Mouse (Mus musculus): ENCODE measurements around the gene Gm9936. TPM values are rescaled to one million over a fixed set of nuclear protein-coding genes. Genes with fewer than 3 reads are reported as not detected.

The Gm9936 gene
- polyA plus RNA-seq, 1 experiment from 2014 or later, result 0.22 TPM

DNA sequence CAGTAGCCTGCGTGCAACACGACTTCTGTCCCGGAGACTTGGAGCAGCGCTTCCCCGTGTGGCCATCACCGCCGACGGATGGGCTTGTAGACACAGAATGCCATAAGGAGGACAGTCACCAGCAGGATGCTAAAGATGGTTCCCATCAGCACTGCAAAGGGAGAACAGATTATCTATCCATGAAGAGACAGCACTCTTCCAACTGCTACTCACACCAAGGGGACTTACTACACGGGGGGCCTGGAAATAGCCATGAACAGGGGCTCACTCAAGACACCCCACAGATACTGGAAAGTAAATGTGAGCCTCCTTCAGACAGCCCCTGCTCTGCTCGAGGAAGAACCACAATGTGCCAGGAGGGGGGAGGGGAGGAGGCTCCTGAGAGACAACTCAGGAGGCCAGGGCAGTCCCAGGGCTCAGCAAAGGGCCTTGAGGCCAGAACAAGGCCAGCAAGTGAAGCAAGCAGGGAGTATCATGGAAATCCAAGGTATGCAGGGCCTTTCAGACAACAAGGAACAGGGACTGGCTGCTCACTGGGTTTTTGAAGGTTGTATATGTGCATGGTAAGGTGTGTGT is 49.2 kb downstream of the Gm9936 start:
- H3K4me2 ChIP-seq (ENCODE audit: low read depth, low read length), result no peak overlapping the region
- H3K27me3 ChIP-seq (replicated peaks; ENCODE audit: control insufficient read depth, insufficient read depth, low read length), result no peaks in the 10 kb centered on the region
- H3K4me3 ChIP-seq (ENCODE audit: low read depth, low read length), result no peak overlapping the region
- peaks cover 4% of the 10 kb centered on the region; the same call in 1 of the 2 replicates for H3K4me1 ChIP-seq (ENCODE audit: control insufficient read depth, insufficient read depth, low read length)
- no peak for ATAC-seq (ENCODE audit: low read depth)
- 79% methylated on average over 10 of the region's 10 CpGs for WGBS
- peaks cover 40% of the 10 kb centered on the region for H3K36me3 ChIP-seq (ENCODE audit: control insufficient read depth, insufficient read depth, low read length)
- H3K9me3 ChIP-seq (ENCODE audit: control insufficient read depth, low read length), result no peaks in the 10 kb centered on the region
- no peak overlapping the region; the same call in 1 of the 2 replicates for H3K9ac ChIP-seq (ENCODE audit: low read depth, low read length)
- H3K27ac ChIP-seq (replicated peaks; ENCODE audit: low read depth, low read length), result no peak overlapping the region
- DNase-seq (ENCODE audit: low spot score), result no peak

GRCm38 (mm10) chr5:114808385-114808784 is 50.1 kb downstream of the Gm9936 start:
- Histone ChIP-seq H3K4me3 (ENCODE audit: low read depth, low read length) (no peak overlapping the region), H3K9me3 (ENCODE audit: control insufficient read depth, low read length) (no peaks in the 10 kb centered on the region), H3K27ac (replicated peaks; ENCODE audit: low read depth, low read length) (no peak overlapping the region), H3K9ac (ENCODE audit: low read depth, low read length) (no peak overlapping the region), H3K4me1 (ENCODE audit: control insufficient read depth, insufficient read depth, low read length) (peaks cover 4% of the 10 kb centered on the region; the same call in 1 of the 2 replicates), H3K4me2 (ENCODE audit: low read depth, low read length) (no peak overlapping the region), H3K36me3 (ENCODE audit: control insufficient read depth, insufficient read depth, low read length) (peaks cover 49% of the 10 kb centered on the region), H3K27me3 (replicated peaks; ENCODE audit: control insufficient read depth, insufficient read depth, low read length) (no peaks in the 10 kb centered on the region)
- 65% methylated on average over 8 of the region's 8 CpGs for WGBS
- DNase-seq (ENCODE audit: low spot score) (no peak), ATAC-seq (ENCODE audit: low read depth) (no peak)

GRCm38 (mm10) chr5:114807893-114808292 is 50.6 kb downstream of the Gm9936 start:
- WGBS, result 52% methylated on average over 6 of the region's 6 CpGs
- no peak overlapping the region for H3K4me2 ChIP-seq (ENCODE audit: low read depth, low read length)
- H3K9ac ChIP-seq (ENCODE audit: low read depth, low read length), result no peak overlapping the region
- H3K4me3 ChIP-seq (ENCODE audit: low read depth, low read length), result no peak overlapping the region
- H3K9me3 ChIP-seq (ENCODE audit: control insufficient read depth, low read length), result no peaks in the 10 kb centered on the region
- no peak for DNase-seq (ENCODE audit: low spot score)
- ATAC-seq (ENCODE audit: low read depth), result no peak
- H3K4me1 ChIP-seq (ENCODE audit: control insufficient read depth, insufficient read depth, low read length), result peaks cover 4% of the 10 kb centered on the region; the same call in 1 of the 2 replicates
- peak overlapping the region; percentile 58; the same call in 1 of the 2 replicates for H3K27ac ChIP-seq (replicated peaks; ENCODE audit: low read depth, low read length)
- no peaks in the 10 kb centered on the region for H3K27me3 ChIP-seq (replicated peaks; ENCODE audit: control insufficient read depth, insufficient read depth, low read length)
- peaks cover 54% of the 10 kb centered on the region for H3K36me3 ChIP-seq (ENCODE audit: control insufficient read depth, insufficient read depth, low read length)

DNA sequence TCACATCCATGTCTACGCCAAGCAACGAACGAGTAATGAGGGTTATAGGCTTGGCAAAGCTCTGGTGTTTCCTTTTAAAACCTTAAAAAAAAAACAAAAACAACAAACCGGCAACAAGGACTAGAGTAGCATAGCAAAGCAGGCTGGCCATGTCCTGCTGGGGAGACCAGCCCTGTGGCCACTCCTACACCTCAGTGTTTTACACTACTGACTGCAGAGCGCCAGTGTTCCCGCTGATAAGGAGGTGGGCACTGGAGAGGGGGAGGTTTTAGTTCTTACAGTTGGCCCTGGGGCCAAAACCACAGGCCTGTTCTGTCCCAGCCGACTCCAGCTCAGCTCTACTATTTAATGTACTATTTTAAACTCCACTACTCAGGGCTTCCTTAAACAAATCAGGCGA is 51.0 kb downstream of the Gm9936 start:
- Histone ChIP-seq H3K36me3 (ENCODE audit: control insufficient read depth, insufficient read depth, low read length) (peaks cover 58% of the 10 kb centered on the region), H3K4me3 (ENCODE audit: low read depth, low read length) (no peak overlapping the region), H3K4me2 (ENCODE audit: low read depth, low read length) (0 out of 2 replicates have a peak overlapping the region, but pooled peaks have one; percentile 10), H3K9ac (ENCODE audit: low read depth, low read length) (no peak overlapping the region), H3K27ac (replicated peaks; ENCODE audit: low read depth, low read length) (peak overlapping the region; percentile 58), H3K4me1 (ENCODE audit: control insufficient read depth, insufficient read depth, low read length) (no peaks in the 10 kb centered on the region; the same call in 1 of the 2 replicates), H3K9me3 (ENCODE audit: control insufficient read depth, low read length) (no peaks in the 10 kb centered on the region), H3K27me3 (replicated peaks; ENCODE audit: control insufficient read depth, insufficient read depth, low read length) (no peaks in the 10 kb centered on the region)
- 23% methylated on average over 8 of the region's 8 CpGs for WGBS
- peak; percentile 48 for ATAC-seq (ENCODE audit: low read depth)
- DNase-seq (ENCODE audit: low spot score), result peak; percentile 24

GRCm38 (mm10) chr5:114807063-114807462 is 51.4 kb downstream of the Gm9936 start:
- no peak overlapping the region for H3K4me3 ChIP-seq (ENCODE audit: low read depth, low read length)
- H3K36me3 ChIP-seq (ENCODE audit: control insufficient read depth, insufficient read depth, low read length), result peaks cover 62% of the 10 kb centered on the region
- peak overlapping the region; percentile 58 for H3K27ac ChIP-seq (replicated peaks; ENCODE audit: low read depth, low read length)
- no peak overlapping the region for H3K9ac ChIP-seq (ENCODE audit: low read depth, low read length)
- H3K4me1 ChIP-seq (ENCODE audit: control insufficient read depth, insufficient read depth, low read length), result no peaks in the 10 kb centered on the region; the same call in 1 of the 2 replicates
- WGBS, result 46% methylated on average over 9 of the region's 9 CpGs
- no peaks in the 10 kb centered on the region for H3K9me3 ChIP-seq (ENCODE audit: control insufficient read depth, low read length)
- no peak overlapping the region for H3K4me2 ChIP-seq (ENCODE audit: low read depth, low read length)
- ATAC-seq (ENCODE audit: low read depth) (peak; percentile 3; the same call in 1 of the 2 replicates), DNase-seq (ENCODE audit: low spot score) (no peak)
- H3K27me3 ChIP-seq (replicated peaks; ENCODE audit: control insufficient read depth, insufficient read depth, low read length), result no peaks in the 10 kb centered on the region

DNA sequence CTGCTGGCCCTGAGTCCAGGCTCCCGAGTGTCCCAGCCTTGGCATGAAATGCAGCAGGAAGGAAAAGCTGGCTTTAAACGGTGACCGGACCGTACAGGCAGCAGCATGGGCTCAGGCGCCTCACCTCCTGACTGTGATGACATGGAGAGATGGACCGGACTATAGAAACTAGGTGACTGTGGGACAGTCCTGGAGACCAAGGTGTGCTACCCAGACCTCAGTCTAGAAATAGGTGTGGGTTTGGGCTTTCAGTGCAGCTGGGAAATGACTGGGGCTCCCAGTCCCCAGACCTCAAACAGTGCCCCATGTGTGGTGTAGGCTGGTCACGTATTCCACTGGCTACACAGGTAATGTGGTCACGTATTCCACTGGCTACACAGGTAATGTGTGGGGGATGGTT is 51.8 kb downstream of the Gm9936 start:
- no peaks in the 10 kb centered on the region for H3K9me3 ChIP-seq (ENCODE audit: control insufficient read depth, low read length)
- WGBS, result 75% methylated on average over 8 of the region's 8 CpGs
- H3K4me1 ChIP-seq (ENCODE audit: control insufficient read depth, insufficient read depth, low read length), result no peaks in the 10 kb centered on the region; the same call in 1 of the 2 replicates
- no peaks in the 10 kb centered on the region for H3K27me3 ChIP-seq (replicated peaks; ENCODE audit: control insufficient read depth, insufficient read depth, low read length)
- H3K36me3 ChIP-seq (ENCODE audit: control insufficient read depth, insufficient read depth, low read length), result peaks cover 62% of the 10 kb centered on the region
- ATAC-seq (ENCODE audit: low read depth) (no peak), DNase-seq (ENCODE audit: low spot score) (no peak)
- no peak overlapping the region for H3K9ac ChIP-seq (ENCODE audit: low read depth, low read length)
- H3K4me3 ChIP-seq (ENCODE audit: low read depth, low read length), result no peak overlapping the region
- peak overlapping the region; percentile 58 for H3K27ac ChIP-seq (replicated peaks; ENCODE audit: low read depth, low read length)
- H3K4me2 ChIP-seq (ENCODE audit: low read depth, low read length), result no peak overlapping the region

Small RNA genes lying within 50 kb of the gene (microRNA-seq; reads per million reads assigned to microRNA genes)
- 14.8 reads per million, percentile 31 among the genes with 10 or more reads in this experiment for gene Mir6240 (ENCODE audit: borderline number of aligned reads)

Other genes with a start within 250 kb of the Gm9936 start
- gene Trpv4, start 200.3 kb downstream of the Gm9936 start, polyA plus RNA-seq (2014; fragmentation: Nextera tagmentation; extraction: Ambion mirVana), result 11.9 TPM in 2 replicates
- 123 and 129 TPM in 2 replicates for gene Gltp, start 167.7 kb downstream of the Gm9936 start, polyA plus RNA-seq (2014; fragmentation: Nextera tagmentation; extraction: Ambion mirVana)
- 10.9 and 11.4 TPM in 2 replicates for gene Tchp, start 150.9 kb downstream of the Gm9936 start, polyA plus RNA-seq (2014; fragmentation: Nextera tagmentation; extraction: Ambion mirVana)
- 61.4 and 65.4 TPM in 2 replicates for gene Ankrd13a, start 84.0 kb downstream of the Gm9936 start, polyA plus RNA-seq (2014; fragmentation: Nextera tagmentation; extraction: Ambion mirVana)
- 40.1 and 42.0 TPM in 2 replicates for gene Git2, start 83.2 kb downstream of the Gm9936 start, polyA plus RNA-seq (2014; fragmentation: Nextera tagmentation; extraction: Ambion mirVana)
- gene 1500011B03Rik, start 35.2 kb downstream of the Gm9936 start, polyA plus RNA-seq (2014; fragmentation: Nextera tagmentation; extraction: Ambion mirVana), result 97.9 and 99.8 TPM in 2 replicates
- gene 4930519G04Rik, start 5.0 kb downstream of the Gm9936 start, polyA plus RNA-seq (2014; fragmentation: Nextera tagmentation; extraction: Ambion mirVana), result not detected in 2 replicates
- gene Oasl2, start 38.3 kb upstream of the Gm9936 start, polyA plus RNA-seq (2014; fragmentation: Nextera tagmentation; extraction: Ambion mirVana), result 3.5 and 5.0 TPM in 2 replicates
- gene Oasl1, start 64.6 kb upstream of the Gm9936 start, polyA plus RNA-seq (2014; fragmentation: Nextera tagmentation; extraction: Ambion mirVana), result 0.56 and 0.85 TPM in 2 replicates
- gene 2210016L21Rik, start 83.5 kb upstream of the Gm9936 start, polyA plus RNA-seq (2014; fragmentation: Nextera tagmentation; extraction: Ambion mirVana), result 46.8 and 63.2 TPM in 2 replicates
- gene Hnf1a, start 112.4 kb upstream of the Gm9936 start, polyA plus RNA-seq (2014; fragmentation: Nextera tagmentation; extraction: Ambion mirVana), result 0.10 TPM in 2 replicates
- gene Sppl3, start 152.5 kb upstream of the Gm9936 start, polyA plus RNA-seq (2014; fragmentation: Nextera tagmentation; extraction: Ambion mirVana), result 25.6 and 25.7 TPM in 2 replicates
- 53.2 and 54.0 TPM in 2 replicates for gene Gm10401, start 239.6 kb upstream of the Gm9936 start, polyA plus RNA-seq (2014; fragmentation: Nextera tagmentation; extraction: Ambion mirVana)

Measured in embryonic facial prominence, embryonic 14.5 days (tissue).